ENCODE assay signal across 8 mouse cellular contexts in the genomic region with DNA sequence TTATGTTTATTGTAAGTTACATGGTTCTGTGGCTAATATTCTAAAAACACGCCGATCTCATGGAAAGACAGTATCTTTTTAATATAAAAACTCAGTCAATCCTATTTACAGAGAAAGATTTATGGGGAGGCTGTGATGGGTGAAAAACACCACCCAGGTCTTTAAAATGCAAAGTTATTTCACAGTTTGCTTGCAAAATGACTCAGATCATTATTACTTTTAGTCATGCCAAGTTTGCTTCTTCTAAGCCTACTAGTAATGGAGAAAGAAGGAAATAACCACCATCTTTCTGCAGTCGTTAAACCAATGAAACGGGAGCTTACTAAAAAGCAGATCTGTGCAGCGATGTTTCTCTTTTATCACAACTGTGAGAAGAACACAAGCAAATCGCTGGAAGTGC. TPM values are rescaled to one million over a fixed set of nuclear protein-coding genes. Genes with fewer than 3 reads are reported as not detected.
DNase-seq lines count a peak whose midpoint lies in the region; ATAC-seq and TF ChIP-seq lines count a peak whose summit lies in the region.

No protein-coding gene starts in this region.

- WGBS in lung, embryonic 14.5 days = 28% methylated on average over 6 of the region's 6 CpGs
- 34% methylated on average over 6 of the region's 6 CpGs for WGBS in forebrain, embryonic 14.5 days
- 30% methylated on average over 6 of the region's 6 CpGs for WGBS in limb, embryonic 15.5 days
- WGBS in stomach, embryonic 14.5 days = 31% methylated on average over 6 of the region's 6 CpGs

- H3K9ac ChIP-seq in lung, embryonic 14.5 days = peak overlapping the region; percentile 87
- H3K9ac ChIP-seq in forebrain, embryonic 14.5 days (ENCODE audit: low read length) = peak overlapping the region; percentile 90
- no peak overlapping the region for H3K9ac ChIP-seq in limb, embryonic 15.5 days
- H3K9ac ChIP-seq in stomach, embryonic 14.5 days (replicated peaks; ENCODE audit: low read depth, low read length) = no peak overlapping the region

- peak; percentile 24 for DNase-seq in lung, embryonic 14.5 days
- no peak for DNase-seq in lung, adult 18-20 months
- DNase-seq in forebrain, embryonic 14.5 days (ENCODE audit: low spot score) = peak; percentile 32
- DNase-seq in spleen, adult 12 weeks (ENCODE audit: low spot score) = no peak
- no peak for DNase-seq in kidney, adult 9 months

- peak overlapping the region; percentile 79 for H3K4me3 ChIP-seq in lung, embryonic 14.5 days (ENCODE audit: low read depth, low read length)
- H3K4me3 ChIP-seq in forebrain, embryonic 14.5 days (ENCODE audit: low read depth, low read length) = peak overlapping the region; percentile 79
- peak overlapping the region; percentile 83 for H3K4me3 ChIP-seq in limb, embryonic 15.5 days
- peak overlapping the region; percentile 79 for H3K4me3 ChIP-seq in stomach, embryonic 14.5 days (ENCODE audit: low read depth, low read length)

- no peak for TF ChIP-seq CTCF in lung, embryonic 14.5 days (IDR thresholded peaks at IDR 0.05; ENCODE audit: low read depth)

- no peak overlapping the region for H3K27ac ChIP-seq in lung, embryonic 14.5 days (ENCODE audit: low read depth)
- no peak overlapping the region for H3K27ac ChIP-seq in forebrain, embryonic 14.5 days (ENCODE audit: low read depth, low read length)
- H3K27ac ChIP-seq in limb, embryonic 15.5 days = no peak overlapping the region
- H3K27ac ChIP-seq in stomach, embryonic 14.5 days (ENCODE audit: low read length) = no peak overlapping the region

- peak overlapping the region; percentile 87 for H3K4me2 ChIP-seq in lung, embryonic 14.5 days
- peak overlapping the region; percentile 92 for H3K4me2 ChIP-seq in forebrain, embryonic 14.5 days (ENCODE audit: low read length)
- peak overlapping the region; percentile 92 for H3K4me2 ChIP-seq in limb, embryonic 15.5 days
- H3K4me2 ChIP-seq in stomach, embryonic 14.5 days (replicated peaks; ENCODE audit: low read depth, low read length) = peak overlapping the region; percentile 92

- H3K9me3 ChIP-seq in lung, embryonic 14.5 days (ENCODE audit: low read depth, low read length) = no peaks in the 10 kb centered on the region
- H3K9me3 ChIP-seq in forebrain, embryonic 14.5 days (replicated peaks; ENCODE audit: control insufficient read depth, low read length) = no peaks in the 10 kb centered on the region
- H3K9me3 ChIP-seq in limb, embryonic 15.5 days = no peaks in the 10 kb centered on the region
- H3K9me3 ChIP-seq in stomach, embryonic 14.5 days (ENCODE audit: control insufficient read depth, low read depth, low read length) = no peaks in the 10 kb centered on the region

- no peaks in the 10 kb centered on the region for H3K27me3 ChIP-seq in lung, embryonic 14.5 days (ENCODE audit: insufficient read depth, low read length)
- no peaks in the 10 kb centered on the region for H3K27me3 ChIP-seq in forebrain, embryonic 14.5 days (replicated peaks; ENCODE audit: control insufficient read depth, insufficient read depth, low read length)
- H3K27me3 ChIP-seq in limb, embryonic 15.5 days = no peaks in the 10 kb centered on the region
- no peaks in the 10 kb centered on the region for H3K27me3 ChIP-seq in stomach, embryonic 14.5 days (ENCODE audit: control insufficient read depth, insufficient read depth, low read length)

- ATAC-seq in lung, embryonic 14.5 days (ENCODE audit: insufficient read depth) = no peak
- no peak for ATAC-seq in forebrain, embryonic 14.5 days
- ATAC-seq in limb, embryonic 15.5 days (ENCODE audit: insufficient number of reproducible peaks, low FRiP score, low TSS enrichment, low read depth) = no peak
- ATAC-seq in stomach, embryonic 14.5 days (ENCODE audit: insufficient number of reproducible peaks, insufficient read depth, low FRiP score, low read depth) = no peak
- ATAC-seq in megakaryocyte progenitor cell, adult 5-6 weeks (replicated peaks; ENCODE audit: poor library complexity) = no peak

- H3K36me3 ChIP-seq in lung, embryonic 14.5 days (ENCODE audit: insufficient read depth) = no peaks in the 10 kb centered on the region
- no peaks in the 10 kb centered on the region for H3K36me3 ChIP-seq in forebrain, embryonic 14.5 days (ENCODE audit: control insufficient read depth, insufficient read depth, low read length)
- no peaks in the 10 kb centered on the region for H3K36me3 ChIP-seq in limb, embryonic 15.5 days
- no peaks in the 10 kb centered on the region for H3K36me3 ChIP-seq in stomach, embryonic 14.5 days (ENCODE audit: control insufficient read depth, insufficient read depth, low read length)

- no peaks in the 10 kb centered on the region; the same call in 1 of the 2 replicates for H3K4me1 ChIP-seq in lung, embryonic 14.5 days (ENCODE audit: insufficient read depth)
- H3K4me1 ChIP-seq in forebrain, embryonic 14.5 days (ENCODE audit: control insufficient read depth, insufficient read depth, low read length) = peaks cover 8% of the 10 kb centered on the region
- H3K4me1 ChIP-seq in limb, embryonic 15.5 days = peaks cover 8% of the 10 kb centered on the region; the same call in 1 of the 2 replicates
- H3K4me1 ChIP-seq in stomach, embryonic 14.5 days (ENCODE audit: control insufficient read depth, insufficient read depth, low read length) = peaks cover 5% of the 10 kb centered on the region; the same call in 1 of the 2 replicates

RNA-seq across cellular contexts. Expression of a gene that starts 1.4 kb away (rescaled TPM):
- polyA plus RNA-seq in lung, embryonic 14.5 days (2014; fragmentation: Nextera tagmentation; extraction: Ambion mirVana) = 51.4 and 54.3 TPM in 2 replicates
- polyA plus RNA-seq in forebrain, embryonic 14.5 days (2014; fragmentation: Nextera tagmentation; extraction: Ambion mirVana) = 45.0 and 59.1 TPM in 2 replicates
- 32.9 and 35.1 TPM in 2 replicates for polyA plus RNA-seq in limb, embryonic 15.5 days (2015; fragmentation: Nextera tagmentation; extraction: Ambion mirVana)
- polyA plus RNA-seq in stomach, embryonic 14.5 days (2014; fragmentation: Nextera tagmentation; extraction: Ambion mirVana) = 20.7 and 26.0 TPM in 2 replicates
- total RNA-seq in megakaryocyte progenitor cell, adult 5-6 weeks (2015) = not detected in 2 replicates
- total RNA-seq in megakaryocyte progenitor cell, adult 5-6 weeks (2017) = 0.08 TPM in 1 of 2 replicates, not detected in the other

Comparison
In these comparisons a context has a peak if more than half of its experiments do, and no peak if none do; other contexts are left out.
1. DNase-seq: peak in lung, embryonic 14.5 days (single experiment) and forebrain, embryonic 14.5 days (single experiment); none in lung, adult 18-20 months (0 of 2), spleen, adult 12 weeks (single experiment) and kidney, adult 9 months (single experiment).
2. H3K9ac ChIP-seq: peak in lung, embryonic 14.5 days (single experiment) and forebrain, embryonic 14.5 days (single experiment); none in limb, embryonic 15.5 days (single experiment) and stomach, embryonic 14.5 days (single experiment).
3. Peak in every context shown above with its lines, with median percentiles within 50 percentile points of each other: H3K4me2 ChIP-seq and H3K4me3 ChIP-seq.